Mouse (Mus musculus) liver, embryonic 13.5 days (tissue): ENCODE results near the gene Il11. TPM values are rescaled to one million over a fixed set of nuclear protein-coding genes. Genes with fewer than 3 reads are reported as not detected.
"Not testable (repeated sequence)": the region's sequence is repeated elsewhere in the genome, so short reads cannot be mapped to it uniquely, and the experiment has no call there.

Experiments used
- ATAC-seq: fragments of 200-750 bp; cut with Nextera tagmentation; 2 replicates; pipeline ENCODE4 v1.8.0; 2017; ENCODE audit warnings: low read depth, mild to moderate bottlenecking, moderate number of reproducible peaks, moderate library complexity
- DNase-seq: peaks from one replicate; pipeline ENCODE4 v3.0.0; 2022
- H3K27ac ChIP-seq: fragments of 300-500 bp; sonication (generic); 2 replicates; pipeline ENCODE4 v1.5.1; 2015; ENCODE audit warnings: moderate library complexity, mild to moderate bottlenecking, inconsistent platforms
- H3K27me3 ChIP-seq: fragments of 300-500 bp; sonication (generic); 2 replicates; pipeline ENCODE4 v1.6.1; 2015; ENCODE audit warnings: mild to moderate bottlenecking, inconsistent platforms
- H3K36me3 ChIP-seq: fragments of 300-500 bp; sonication (generic); 2 replicates; pipeline ENCODE4 v1.6.1; 2015; ENCODE audit warnings: mild to moderate bottlenecking, inconsistent platforms
- H3K4me1 ChIP-seq: fragments of 300-500 bp; sonication (generic); replicated peaks from 2 replicates; pipeline ENCODE4 v1.6.1; 2015; ENCODE audit warnings: inconsistent platforms
- H3K4me2 ChIP-seq: fragments of 300-500 bp; sonication (generic); 2 replicates; pipeline ENCODE4 v1.6.1; 2015; ENCODE audit warnings: inconsistent platforms, mild to moderate bottlenecking, moderate library complexity
- H3K4me3 ChIP-seq: fragments of 300-500 bp; sonication (generic); replicated peaks from 2 replicates; pipeline ENCODE4 v1.5.1; 2015; ENCODE audit warnings: mild to moderate bottlenecking, inconsistent platforms
- H3K9ac ChIP-seq: fragments of 300-500 bp; sonication (generic); 2 replicates; pipeline ENCODE4 v1.6.1; 2015; ENCODE audit warnings: mild to moderate bottlenecking, inconsistent platforms
- H3K9me3 ChIP-seq: fragments of 300-500 bp; sonication (generic); replicated peaks from 2 replicates; pipeline ENCODE4 v1.6.1; 2016; ENCODE audit warnings: inconsistent platforms
- WGBS: fragments of 180-500 bp; shearing (Covaris S2); methylation state at CpG from one replicate; pipeline ENCODE4 v1.1.7; 2015; ENCODE audit not compliant: insufficient replicate concordance; 5-methylcytosine and 5-hydroxymethylcytosine counted together
- polyA plus RNA-seq: library from polyadenylated mRNA; unstranded; fragments of >200 nt; fragmentation: Nextera tagmentation; extraction: Ambion mirVana; gene quantifications from 2 replicates; pipeline ENCODE4 v1.2.1, GENCODE M21; 2015

Gene Il11
- polyA plus RNA-seq, 1 experiment from 2014 or later: 0.05 TPM

- Histone ChIP-seq H3K9ac (peak overlapping the region; percentile 7; the same call in 1 of the 2 replicates), H3K27ac (peak overlapping the region; percentile 86), H3K27me3 (no peaks in the 10 kb centered on the region), H3K4me2 (peak overlapping the region; percentile 31), H3K36me3 (peaks cover 84% of the 10 kb centered on the region), H3K4me3 (0 out of 2 replicates have a peak overlapping the region, but pooled peaks have one; percentile 2), H3K9me3 (no peaks in the 10 kb centered on the region), H3K4me1 (peaks cover 50% of the 10 kb centered on the region)
- ATAC-seq: peak; percentile 85
- peak; percentile 70 for DNase-seq
- WGBS: 39% methylated on average over 7 of the region's 7 CpGs
These were observed 24.1 kb upstream of the Il11 start for GRCm38 (mm10) chr7:4806716-4807115.

- DNase-seq (no peak), ATAC-seq (no peak)
- Histone ChIP-seq H3K4me3 (no peak overlapping the region), H3K27ac (no peak overlapping the region), H3K4me2 (no peak overlapping the region), H3K4me1 (peaks cover 13% of the 10 kb centered on the region), H3K9ac (no peak overlapping the region), H3K27me3 (no peaks in the 10 kb centered on the region), H3K36me3 (peaks cover 64% of the 10 kb centered on the region), H3K9me3 (no peaks in the 10 kb centered on the region)
These were observed 19.6 kb upstream of the Il11 start for GRCm38 (mm10) chr7:4802247-4802646.

- Histone ChIP-seq H3K4me1 (peaks cover 35% of the 10 kb centered on the region), H3K9ac (no peak overlapping the region), H3K36me3 (peaks cover 53% of the 10 kb centered on the region), H3K4me2 (no peak overlapping the region), H3K9me3 (no peaks in the 10 kb centered on the region), H3K27me3 (no peaks in the 10 kb centered on the region), H3K4me3 (no peak overlapping the region), H3K27ac (no peak overlapping the region; the same call in none of the 2 replicates)
- DNase-seq (no peak), ATAC-seq (no peak)
- WGBS: 66% methylated on average over 7 of the region's 7 CpGs
These were observed 13.2 kb upstream of the Il11 start for GRCm38 (mm10) chr7:4795767-4796433.

GRCm38 (mm10) chr7:4794631-4795168 is 12.0 kb upstream of the Il11 start:
- DNase-seq: no peak
- Histone ChIP-seq H3K27me3 (no peaks in the 10 kb centered on the region), H3K4me3 (peak overlapping the region; percentile 92), H3K9ac (peak overlapping the region; percentile 96), H3K4me1 (peaks cover 41% of the 10 kb centered on the region), H3K9me3 (no peaks in the 10 kb centered on the region), H3K4me2 (peak overlapping the region; percentile 82), H3K27ac (peak overlapping the region; percentile 95), H3K36me3 (peaks cover 53% of the 10 kb centered on the region)
- 0 out of 2 replicates have a peak, but pooled peaks have one; percentile 4 for ATAC-seq
- 50% methylated on average over 3 of the region's 3 CpGs for WGBS

- H3K27ac ChIP-seq: peak overlapping the region; percentile 95
- H3K9me3 ChIP-seq: no peaks in the 10 kb centered on the region
- H3K4me3 ChIP-seq: peak overlapping the region; percentile 92
- peaks cover 47% of the 10 kb centered on the region for H3K36me3 ChIP-seq
- DNase-seq (no peak), ATAC-seq (no peak)
- no peaks in the 10 kb centered on the region for H3K27me3 ChIP-seq
- peak overlapping the region; percentile 96 for H3K9ac ChIP-seq
- peak overlapping the region; percentile 82 for H3K4me2 ChIP-seq
- peaks cover 49% of the 10 kb centered on the region for H3K4me1 ChIP-seq
- WGBS: 23% methylated on average over 4 of the region's 4 CpGs
These were observed 11.0 kb upstream of the Il11 start for GRCm38 (mm10) chr7:4793674-4794073.

GRCm38 (mm10) chr7:4793248-4793647 is 10.6 kb upstream of the Il11 start:
- peaks cover 47% of the 10 kb centered on the region for H3K36me3 ChIP-seq
- H3K9me3 ChIP-seq, ATAC-seq, H3K27me3 ChIP-seq, DNase-seq: not testable (repeated sequence)
- H3K4me1 ChIP-seq: peaks cover 53% of the 10 kb centered on the region
- peak overlapping the region; percentile 96 for H3K9ac ChIP-seq
- H3K27ac ChIP-seq: peak overlapping the region; percentile 95
- H3K4me3 ChIP-seq: peak overlapping the region; percentile 92
- under 1% methylated on average over 31 of the region's 31 CpGs for WGBS
- H3K4me2 ChIP-seq: peak overlapping the region; percentile 82

GRCm38 (mm10) chr7:4792278-4793212 is 9.9 kb upstream of the Il11 start, which contains the start of gene Rpl28:
Rpl28 (plus strand) TSS chr7:4792874.
- H3K4me1 ChIP-seq: peaks cover 58% of the 10 kb centered on the region
- H3K36me3 ChIP-seq: peaks cover 43% of the 10 kb centered on the region
- DNase-seq: peak; percentile 92

GRCm38 (mm10) chr7:4789436-4789935 is 6.8 kb upstream of the Il11 start, which contains the start of gene Tmem238:
Tmem238 (minus strand) TSS chr7:4789656.
- peaks cover 25% of the 10 kb centered on the region for H3K36me3 ChIP-seq
- no peaks in the 10 kb centered on the region for H3K27me3 ChIP-seq
- H3K9ac ChIP-seq: peak within 1 kb of the TSS; percentile 91
- peaks cover 53% of the 10 kb centered on the region for H3K4me1 ChIP-seq
- peak within 1 kb of the TSS; percentile 76 for H3K4me3 ChIP-seq
- peak within 1 kb of the TSS; percentile 81 for H3K27ac ChIP-seq
- H3K9me3 ChIP-seq: no peaks in the 10 kb centered on the region
- DNase-seq (peak; percentile 51), ATAC-seq (peak; percentile 25)
- 7% methylated on average over 40 of the region's 40 CpGs for WGBS
- peak within 1 kb of the TSS; percentile 96 for H3K4me2 ChIP-seq

More at GRCm38 (mm10) chr7:4792278-4793212, 9.9 kb upstream of the Il11 start, which contains the start of gene Rpl28:
- 1% methylated on average over 54 of the region's 54 CpGs for WGBS
- ATAC-seq: peak; percentile 89
- H3K4me2 ChIP-seq: peak within 1 kb of the TSS; percentile 82
- no peaks in the 10 kb centered on the region for H3K27me3 ChIP-seq
- peak within 1 kb of the TSS; percentile 96 for H3K9ac ChIP-seq
- H3K9me3 ChIP-seq: no peaks in the 10 kb centered on the region
- H3K27ac ChIP-seq: peak within 1 kb of the TSS; percentile 95
- peak within 1 kb of the TSS; percentile 92 for H3K4me3 ChIP-seq

GRCm38 (mm10) chr7:4788499-4789435 is 6.1 kb upstream of the Il11 start:
- ATAC-seq (peak; percentile 45), DNase-seq (peak; percentile 60)
- peaks cover 20% of the 10 kb centered on the region for H3K36me3 ChIP-seq
- H3K4me2 ChIP-seq: peak overlapping the region; percentile 96
- peak overlapping the region; percentile 81 for H3K27ac ChIP-seq
- H3K9me3 ChIP-seq: no peaks in the 10 kb centered on the region
- H3K4me3 ChIP-seq: peak overlapping the region; percentile 76
- WGBS: 2% methylated on average over 64 of the region's 64 CpGs
- no peaks in the 10 kb centered on the region for H3K27me3 ChIP-seq
- peaks cover 53% of the 10 kb centered on the region for H3K4me1 ChIP-seq
- H3K9ac ChIP-seq: peak overlapping the region; percentile 91

- Histone ChIP-seq H3K4me1 (peaks cover 48% of the 10 kb centered on the region), H3K4me3 (no peak overlapping the region), H3K9me3 (no peaks in the 10 kb centered on the region), H3K9ac (peak overlapping the region; percentile 19; the same call in 1 of the 2 replicates), H3K27me3 (peaks cover 39% of the 10 kb centered on the region), H3K4me2 (0 out of 2 replicates have a peak overlapping the region, but pooled peaks have one; percentile 1), H3K27ac (no peak overlapping the region), H3K36me3 (peaks cover 15% of the 10 kb centered on the region; the same call in 1 of the 2 replicates)
- peak; percentile 57 for DNase-seq
- peak; percentile 69 for ATAC-seq
- 46% methylated on average over 14 of the region's 14 CpGs for WGBS
These were observed 1.1 kb upstream of the Il11 start for GRCm38 (mm10) chr7:4783667-4784268.
